Mouse (Mus musculus) liver, embryonic 14.5 days (tissue): ENCODE results near the gene Ttc29.

Experiments used
- CTCF ChIP-seq: IDR thresholded peaks from 2 replicates; pipeline ENCODE4 v1.5.1; 2016; ENCODE audit warnings: antibody characterized with exemption, low read depth, control low read depth
- EP300 ChIP-seq: IDR thresholded peaks from 2 replicates; pipeline ENCODE4 v1.6.1; 2016; ENCODE audit warnings: antibody characterized with exemption, low read depth

- TF ChIP-seq EP300 (no peak), CTCF (no peak)
These were observed 76.4 kb downstream of the Ttc29 start for GRCm38 (mm10) chr8:78289374-78289971.
